Mouse (Mus musculus): ENCODE results near the gene Fgfr2.

- TF ChIP-seq POLR2A (IDR thresholded peaks at IDR 0.05; ENCODE audit: low read depth, low read length), result no peak
- no peak for TF ChIP-seq CTCF (IDR thresholded peaks at IDR 0.05; ENCODE audit: extremely low read depth, insufficient read length, insufficient replicate concordance, low read depth, low read length)
These were observed 694.8 kb downstream of the Fgfr2 start for GRCm38 (mm10) chr7:132428308-132428707.

All from small intestine, adult 2 months (tissue).